Mouse (Mus musculus): ENCODE results near the gene Exoc4. TPM values are rescaled to one million over a fixed set of nuclear protein-coding genes. Genes with fewer than 3 reads are reported as not detected.

Exoc4 gene
- polyA plus RNA-seq, 1 experiment from 2014 or later, result 36.1 TPM

DNA sequence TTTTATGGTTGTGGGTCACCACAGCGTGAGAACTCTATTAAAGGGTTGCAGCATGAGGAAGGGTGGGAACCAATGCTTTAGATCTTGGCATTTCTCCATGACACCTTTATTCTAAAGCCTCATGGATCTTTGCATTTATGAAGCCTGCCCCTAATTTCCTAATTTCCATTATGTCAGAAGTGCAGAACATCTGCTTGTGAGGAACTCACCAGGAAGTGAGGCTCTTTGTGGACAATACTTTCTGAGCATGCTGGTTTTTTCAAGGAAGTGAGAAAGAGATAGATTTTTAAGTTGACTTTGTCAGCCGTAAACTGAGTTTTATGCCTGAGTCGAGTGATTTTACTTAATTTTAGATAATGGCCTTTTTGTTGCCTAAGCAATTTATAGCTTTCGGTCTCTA is 7.8 kb downstream of the Exoc4 start:
- WGBS (ENCODE audit: insufficient replicate concordance), result 78% methylated on average over 4 of the region's 4 CpGs
- Histone ChIP-seq H3K9ac (ENCODE audit: low read depth, low read length) (no peak overlapping the region), H3K27ac (ENCODE audit: low read depth, low read length) (no peak overlapping the region), H3K9me3 (replicated peaks; ENCODE audit: control insufficient read depth, low read length) (no peaks in the 10 kb centered on the region), H3K4me2 (no peak overlapping the region), H3K4me1 (ENCODE audit: control insufficient read depth, insufficient read depth, low read length) (peaks cover 6% of the 10 kb centered on the region), H3K36me3 (ENCODE audit: control insufficient read depth, insufficient read depth, low read length) (no peaks in the 10 kb centered on the region), H3K27me3 (ENCODE audit: control insufficient read depth, insufficient read depth, low read length) (no peaks in the 10 kb centered on the region), H3K4me3 (ENCODE audit: low read depth, low read length) (no peak overlapping the region)
- ATAC-seq (replicated peaks; ENCODE audit: insufficient number of reproducible peaks, low FRiP score, low TSS enrichment), result no peak

GRCm38 (mm10) chr6:33257076-33257789 is 8.3 kb downstream of the Exoc4 start:
- Histone ChIP-seq H3K4me3 (ENCODE audit: low read depth, low read length) (no peak overlapping the region), H3K4me2 (no peak overlapping the region), H3K27ac (ENCODE audit: low read depth, low read length) (no peak overlapping the region), H3K9ac (ENCODE audit: low read depth, low read length) (no peak overlapping the region), H3K36me3 (ENCODE audit: control insufficient read depth, insufficient read depth, low read length) (no peaks in the 10 kb centered on the region), H3K9me3 (replicated peaks; ENCODE audit: control insufficient read depth, low read length) (no peaks in the 10 kb centered on the region), H3K4me1 (ENCODE audit: control insufficient read depth, insufficient read depth, low read length) (peaks cover 6% of the 10 kb centered on the region), H3K27me3 (ENCODE audit: control insufficient read depth, insufficient read depth, low read length) (no peaks in the 10 kb centered on the region)
- no peak for ATAC-seq (replicated peaks; ENCODE audit: insufficient number of reproducible peaks, low FRiP score, low TSS enrichment)
- 76% methylated on average over 5 of the region's 5 CpGs for WGBS (ENCODE audit: insufficient replicate concordance)

DNA sequence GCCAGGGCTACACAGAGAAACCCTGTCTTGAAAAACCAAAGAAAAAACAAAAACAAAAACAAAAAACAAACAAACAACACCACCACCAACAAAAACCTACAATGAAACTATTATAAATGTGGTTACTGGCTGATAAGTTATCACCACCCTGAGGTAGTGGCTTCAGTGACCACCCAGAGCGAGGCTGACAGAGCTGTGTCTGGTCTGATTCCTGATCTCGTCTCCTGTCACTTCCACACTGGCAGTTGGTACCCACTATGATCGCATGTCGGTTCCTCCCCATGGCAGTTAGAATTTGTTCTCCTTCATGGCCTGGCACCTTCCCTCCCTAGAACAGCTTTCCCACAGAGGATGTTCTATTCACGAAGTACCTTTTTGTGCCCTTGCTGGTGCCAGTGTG is 11.0 kb downstream of the Exoc4 start:
- ATAC-seq (replicated peaks; ENCODE audit: insufficient number of reproducible peaks, low FRiP score, low TSS enrichment), result no peak

GRCm38 (mm10) chr6:33261606-33262005 is 12.7 kb downstream of the Exoc4 start:
- H3K27ac ChIP-seq (ENCODE audit: low read depth, low read length), result no peak overlapping the region

More for the DNA sequence above, 11.0 kb downstream of the Exoc4 start:
- no peaks in the 10 kb centered on the region for H3K27me3 ChIP-seq (ENCODE audit: control insufficient read depth, insufficient read depth, low read length)
- H3K4me2 ChIP-seq, result no peak overlapping the region
- H3K27ac ChIP-seq (ENCODE audit: low read depth, low read length), result no peak overlapping the region
- H3K36me3 ChIP-seq (ENCODE audit: control insufficient read depth, insufficient read depth, low read length), result no peaks in the 10 kb centered on the region
- 72% methylated on average over 5 of the region's 5 CpGs for WGBS (ENCODE audit: insufficient replicate concordance)
- peaks cover 14% of the 10 kb centered on the region for H3K4me1 ChIP-seq (ENCODE audit: control insufficient read depth, insufficient read depth, low read length)
- H3K9me3 ChIP-seq (replicated peaks; ENCODE audit: control insufficient read depth, low read length), result no peaks in the 10 kb centered on the region
- no peak overlapping the region for H3K9ac ChIP-seq (ENCODE audit: low read depth, low read length)
- H3K4me3 ChIP-seq (ENCODE audit: low read depth, low read length), result no peak overlapping the region

GRCm38 (mm10) chr6:33263950-33264349 is 15.1 kb downstream of the Exoc4 start:
- no peak overlapping the region for H3K4me3 ChIP-seq (ENCODE audit: low read depth, low read length)
- H3K9ac ChIP-seq (ENCODE audit: low read depth, low read length), result no peak overlapping the region
- 0 out of 2 replicates have a peak, but pooled peaks cover 3% of the 10 kb centered on the region for H3K36me3 ChIP-seq (ENCODE audit: control insufficient read depth, insufficient read depth, low read length)
- ATAC-seq (replicated peaks; ENCODE audit: insufficient number of reproducible peaks, low FRiP score, low TSS enrichment), result no peak
- no peak overlapping the region for H3K27ac ChIP-seq (ENCODE audit: low read depth, low read length)
- H3K4me2 ChIP-seq, result no peak overlapping the region
- H3K9me3 ChIP-seq (replicated peaks; ENCODE audit: control insufficient read depth, low read length), result no peaks in the 10 kb centered on the region
- 64% methylated on average over 5 of the region's 5 CpGs for WGBS (ENCODE audit: insufficient replicate concordance)
- H3K4me1 ChIP-seq (ENCODE audit: control insufficient read depth, insufficient read depth, low read length), result peaks cover 12% of the 10 kb centered on the region
- no peaks in the 10 kb centered on the region for H3K27me3 ChIP-seq (ENCODE audit: control insufficient read depth, insufficient read depth, low read length)

More at GRCm38 (mm10) chr6:33261606-33262005, 12.7 kb downstream of the Exoc4 start:
- WGBS (ENCODE audit: insufficient replicate concordance), result 77% methylated on average over 3 of the region's 3 CpGs
- 0 out of 2 replicates have a peak, but pooled peaks cover 2% of the 10 kb centered on the region for H3K36me3 ChIP-seq (ENCODE audit: control insufficient read depth, insufficient read depth, low read length)
- ATAC-seq (replicated peaks; ENCODE audit: insufficient number of reproducible peaks, low FRiP score, low TSS enrichment), result no peak
- no peak overlapping the region for H3K9ac ChIP-seq (ENCODE audit: low read depth, low read length)
- no peaks in the 10 kb centered on the region for H3K27me3 ChIP-seq (ENCODE audit: control insufficient read depth, insufficient read depth, low read length)
- no peak overlapping the region for H3K4me2 ChIP-seq
- no peak overlapping the region for H3K4me3 ChIP-seq (ENCODE audit: low read depth, low read length)
- peaks cover 17% of the 10 kb centered on the region for H3K4me1 ChIP-seq (ENCODE audit: control insufficient read depth, insufficient read depth, low read length)
- H3K9me3 ChIP-seq (replicated peaks; ENCODE audit: control insufficient read depth, low read length), result no peaks in the 10 kb centered on the region

- peaks cover 12% of the 10 kb centered on the region for H3K4me1 ChIP-seq (ENCODE audit: control insufficient read depth, insufficient read depth, low read length)
- H3K27ac ChIP-seq (ENCODE audit: low read depth, low read length), result no peak overlapping the region
- no peak overlapping the region for H3K9ac ChIP-seq (ENCODE audit: low read depth, low read length)
- H3K36me3 ChIP-seq (ENCODE audit: control insufficient read depth, insufficient read depth, low read length), result 0 out of 2 replicates have a peak, but pooled peaks cover 3% of the 10 kb centered on the region
- no peak overlapping the region; the same call in 1 of the 2 replicates for H3K4me2 ChIP-seq
- no peak overlapping the region for H3K4me3 ChIP-seq (ENCODE audit: low read depth, low read length)
- WGBS (ENCODE audit: insufficient replicate concordance), result 78% methylated on average over 2 of the region's 2 CpGs
- H3K27me3 ChIP-seq (ENCODE audit: control insufficient read depth, insufficient read depth, low read length), result no peaks in the 10 kb centered on the region
- ATAC-seq (replicated peaks; ENCODE audit: insufficient number of reproducible peaks, low FRiP score, low TSS enrichment), result no peak
- no peaks in the 10 kb centered on the region for H3K9me3 ChIP-seq (replicated peaks; ENCODE audit: control insufficient read depth, low read length)
Measured at GRCm38 (mm10) chr6:33264388-33264787, 15.5 kb downstream of the Exoc4 start.

DNA sequence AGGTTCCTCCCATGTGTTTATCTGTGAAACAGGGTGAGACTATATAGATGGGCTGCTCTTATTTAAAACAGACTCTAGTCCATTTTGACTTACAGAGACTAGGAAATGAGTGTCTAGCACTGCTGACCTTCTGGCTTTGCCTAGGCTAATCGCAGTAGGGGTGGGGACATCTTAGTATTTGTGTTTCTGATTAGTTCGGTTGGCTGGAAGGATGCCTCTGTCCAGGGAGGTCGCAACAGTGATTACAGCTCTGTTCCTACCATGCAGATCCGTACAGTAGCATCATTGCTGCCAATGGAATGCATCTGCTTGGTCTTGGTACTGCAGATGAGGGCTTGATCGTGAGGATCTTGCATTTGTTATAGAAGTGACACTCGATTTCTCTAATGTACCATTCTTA is 18.7 kb downstream of the Exoc4 start:
- H3K9me3 ChIP-seq (replicated peaks; ENCODE audit: control insufficient read depth, low read length), result no peaks in the 10 kb centered on the region
- H3K4me3 ChIP-seq (ENCODE audit: low read depth, low read length), result no peak overlapping the region
- 0 out of 2 replicates have a peak, but pooled peaks cover 3% of the 10 kb centered on the region for H3K36me3 ChIP-seq (ENCODE audit: control insufficient read depth, insufficient read depth, low read length)
- no peaks in the 10 kb centered on the region for H3K27me3 ChIP-seq (ENCODE audit: control insufficient read depth, insufficient read depth, low read length)
- H3K4me1 ChIP-seq (ENCODE audit: control insufficient read depth, insufficient read depth, low read length), result peaks cover 12% of the 10 kb centered on the region
- ATAC-seq (replicated peaks; ENCODE audit: insufficient number of reproducible peaks, low FRiP score, low TSS enrichment), result no peak
- WGBS (ENCODE audit: insufficient replicate concordance), result 78% methylated on average over 6 of the region's 6 CpGs
- H3K27ac ChIP-seq (ENCODE audit: low read depth, low read length), result no peak overlapping the region
- no peak overlapping the region for H3K4me2 ChIP-seq
- no peak overlapping the region for H3K9ac ChIP-seq (ENCODE audit: low read depth, low read length)

DNA sequence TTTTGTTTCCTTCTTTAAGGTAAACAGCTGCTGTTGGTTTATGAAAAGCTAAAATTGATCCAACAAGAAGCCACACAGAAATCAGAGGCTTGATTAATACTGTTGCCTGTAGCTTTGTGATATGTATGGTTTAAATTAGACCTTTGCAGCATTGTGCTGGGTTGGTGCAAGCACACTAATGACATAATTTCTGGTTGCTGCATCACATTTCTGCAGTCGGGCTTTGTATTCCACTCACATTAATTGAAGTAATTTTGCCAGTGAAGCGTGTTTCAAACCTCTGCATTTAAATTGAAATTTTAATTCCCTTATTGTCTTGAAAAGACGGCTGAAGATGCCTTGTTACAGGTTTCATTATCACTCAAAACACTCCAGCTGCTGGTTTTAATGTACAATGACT is 34.6 kb downstream of the Exoc4 start:
- Histone ChIP-seq H3K4me1 (ENCODE audit: control insufficient read depth, insufficient read depth, low read length) (no peaks in the 10 kb centered on the region), H3K4me3 (ENCODE audit: low read depth, low read length) (no peak overlapping the region), H3K9me3 (replicated peaks; ENCODE audit: control insufficient read depth, low read length) (no peaks in the 10 kb centered on the region), H3K27ac (ENCODE audit: low read depth, low read length) (no peak overlapping the region), H3K9ac (ENCODE audit: low read depth, low read length) (no peak overlapping the region), H3K4me2 (no peak overlapping the region), H3K27me3 (ENCODE audit: control insufficient read depth, insufficient read depth, low read length) (no peaks in the 10 kb centered on the region), H3K36me3 (ENCODE audit: control insufficient read depth, insufficient read depth, low read length) (no peaks in the 10 kb centered on the region)
- no peak for ATAC-seq (replicated peaks; ENCODE audit: insufficient number of reproducible peaks, low FRiP score, low TSS enrichment)
- 89% methylated on average over 3 of the region's 3 CpGs for WGBS (ENCODE audit: insufficient replicate concordance)

GRCm38 (mm10) chr6:33283936-33284335 is 35.1 kb downstream of the Exoc4 start:
- Histone ChIP-seq H3K4me2 (no peak overlapping the region), H3K4me1 (ENCODE audit: control insufficient read depth, insufficient read depth, low read length) (no peaks in the 10 kb centered on the region), H3K36me3 (ENCODE audit: control insufficient read depth, insufficient read depth, low read length) (no peaks in the 10 kb centered on the region), H3K9ac (ENCODE audit: low read depth, low read length) (no peak overlapping the region), H3K4me3 (ENCODE audit: low read depth, low read length) (no peak overlapping the region), H3K27me3 (ENCODE audit: control insufficient read depth, insufficient read depth, low read length) (no peaks in the 10 kb centered on the region), H3K9me3 (replicated peaks; ENCODE audit: control insufficient read depth, low read length) (no peaks in the 10 kb centered on the region), H3K27ac (ENCODE audit: low read depth, low read length) (no peak overlapping the region)
- ATAC-seq (replicated peaks; ENCODE audit: insufficient number of reproducible peaks, low FRiP score, low TSS enrichment), result no peak
- WGBS (ENCODE audit: insufficient replicate concordance), result 81% methylated on average over 4 of the region's 4 CpGs
